Mouse (Mus musculus) midbrain, embryonic 15.5 days (tissue): Measurements from ENCODE around the gene Rnf19b. TPM values are rescaled to one million over a fixed set of nuclear protein-coding genes. Genes with fewer than 3 reads are reported as not detected.
A peak's percentile ranks its signal among the peaks of the same experiment; 100 is the strongest.

Source experiments
- ATAC-seq: fragments of 200-750 bp; cut with Nextera tagmentation; replicated peaks from 2 replicates; pipeline ENCODE4 v1.8.0; 2017; ENCODE audit warnings: moderate TSS enrichment
- H3K27ac ChIP-seq: fragments of 300-500 bp; sonication (generic); 2 replicates; pipeline ENCODE4 v1.5.1; 2015; ENCODE audit warnings: mild to moderate bottlenecking, inconsistent platforms
- H3K27me3 ChIP-seq: fragments of 300-500 bp; sonication (generic); replicated peaks from 2 replicates; pipeline ENCODE4 v1.6.1; 2015; ENCODE audit warnings: inconsistent platforms
- H3K36me3 ChIP-seq: fragments of 300-500 bp; sonication (generic); replicated peaks from 2 replicates; pipeline ENCODE4 v1.6.1; 2015; ENCODE audit warnings: inconsistent platforms
- H3K4me1 ChIP-seq: fragments of 300-500 bp; sonication (generic); 2 replicates; pipeline ENCODE4 v1.6.1; 2015; ENCODE audit warnings: inconsistent platforms
- H3K4me2 ChIP-seq: fragments of 300-500 bp; sonication (generic); 2 replicates; pipeline ENCODE4 v1.6.1; 2015; ENCODE audit warnings: inconsistent platforms, mild to moderate bottlenecking, moderate library complexity
- H3K4me3 ChIP-seq: fragments of 300-500 bp; sonication (generic); 2 replicates; pipeline ENCODE4 v1.5.1; 2015; ENCODE audit warnings: mild to moderate bottlenecking, inconsistent platforms
- H3K9ac ChIP-seq: fragments of 300-500 bp; sonication (generic); 2 replicates; pipeline ENCODE4 v1.6.1; 2015; ENCODE audit warnings: mild to moderate bottlenecking, inconsistent platforms
- H3K9me3 ChIP-seq: fragments of 300-500 bp; sonication (generic); 2 replicates; pipeline ENCODE4 v1.6.1; 2016; ENCODE audit warnings: inconsistent platforms
- WGBS: fragments of 180-500 bp; shearing (Covaris S2); methylation state at CpG from one replicate; pipeline ENCODE4 v1.1.7; 2015; ENCODE audit warnings: mixed read lengths; 5-methylcytosine and 5-hydroxymethylcytosine counted together
- polyA plus RNA-seq: library from polyadenylated mRNA; unstranded; fragments of >200 nt; fragmentation: Nextera tagmentation; extraction: Ambion mirVana; gene quantifications from 2 replicates; pipeline ENCODE4 v1.2.1, GENCODE M21; 2015

Gene Rnf19b
- polyA plus RNA-seq, result 34.6 and 35.4 TPM in 2 replicates

DNA sequence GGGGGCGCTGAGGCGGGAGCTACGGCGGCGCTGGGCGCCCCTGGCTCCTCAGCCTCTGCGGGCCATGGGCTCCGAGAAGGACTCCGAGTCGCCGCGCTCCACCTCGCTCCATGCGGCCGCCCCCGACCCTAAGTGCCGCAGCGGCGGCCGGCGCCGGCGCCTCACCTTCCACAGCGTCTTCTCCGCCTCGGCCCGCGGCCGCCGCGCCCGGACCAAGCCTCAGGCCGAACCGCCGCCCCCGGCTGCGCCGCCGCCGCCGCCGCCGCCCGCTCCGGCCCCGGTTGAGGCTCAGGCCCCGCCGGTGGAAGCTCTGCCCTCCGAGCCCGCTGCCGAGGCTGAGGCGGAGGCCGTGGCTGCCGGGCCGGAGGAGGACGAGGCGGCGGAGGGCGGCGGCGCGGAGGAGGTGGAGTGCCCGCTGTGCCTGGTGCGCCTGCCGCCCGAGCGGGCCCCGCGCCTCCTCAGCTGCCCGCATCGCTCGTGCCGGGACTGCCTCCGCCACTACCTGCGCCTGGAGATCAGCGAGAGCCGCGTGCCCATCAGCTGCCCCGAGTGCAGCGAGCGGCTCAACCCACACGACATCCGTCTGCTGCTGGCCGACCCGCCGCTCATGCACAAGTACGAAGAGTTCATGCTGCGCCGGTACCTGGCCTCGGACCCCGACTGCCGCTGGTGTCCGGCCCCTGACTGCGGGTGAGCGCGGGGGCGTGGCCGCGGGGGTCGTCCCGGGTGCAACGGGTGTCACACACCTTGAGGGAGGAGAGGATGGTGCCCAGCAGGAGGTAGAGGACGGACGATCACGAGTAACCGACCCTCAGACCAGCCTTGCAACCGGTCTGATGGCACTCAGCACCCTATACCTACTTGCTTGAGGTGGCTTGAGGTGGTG lies at the start of gene Rnf19b:
TSS of gene Rnf19b (plus strand) at position 65 of the 886 bp plus-strand sequence.
- H3K27me3 ChIP-seq, result no peaks in the 10 kb centered on the region
- H3K36me3 ChIP-seq, result no peaks in the 10 kb centered on the region
- ATAC-seq, result peak; percentile 67
- peak within 1 kb of the TSS; percentile 85 for H3K4me3 ChIP-seq
- H3K27ac ChIP-seq, result peak within 1 kb of the TSS; percentile 93
- under 1% methylated on average over 95 of the region's 107 CpGs for WGBS
- H3K9me3 ChIP-seq, result no peaks in the 10 kb centered on the region
- H3K4me1 ChIP-seq, result peaks cover 34% of the 10 kb centered on the region
- peak within 1 kb of the TSS; percentile 82 for H3K9ac ChIP-seq
- H3K4me2 ChIP-seq, result peak within 1 kb of the TSS; percentile 83

- ATAC-seq, result no peak
- 92% methylated on average over 3 of the region's 3 CpGs for WGBS
Observed at GRCm38 (mm10) chr4:129008672-129009071, 49.4 kb upstream of the Rnf19b start.

GRCm38 (mm10) chr4:129009521-129009920 lies 48.5 kb upstream of the Rnf19b start:
- no peak overlapping the region for H3K4me3 ChIP-seq
- no peak for ATAC-seq
- no peak overlapping the region for H3K27ac ChIP-seq
- H3K9ac ChIP-seq, result no peak overlapping the region
- no peaks in the 10 kb centered on the region for H3K27me3 ChIP-seq
- 0 out of 2 replicates have a peak, but pooled peaks cover 10% of the 10 kb centered on the region for H3K36me3 ChIP-seq
- no peaks in the 10 kb centered on the region for H3K9me3 ChIP-seq
- 84% methylated on average over 5 of the region's 5 CpGs for WGBS
- H3K4me1 ChIP-seq, result peaks cover 9% of the 10 kb centered on the region; the same call in 1 of the 2 replicates
- H3K4me2 ChIP-seq, result no peak overlapping the region

More at GRCm38 (mm10) chr4:129008672-129009071, 49.4 kb upstream of the Rnf19b start:
- Histone ChIP-seq H3K4me1 (peaks cover 9% of the 10 kb centered on the region; the same call in 1 of the 2 replicates), H3K27me3 (no peaks in the 10 kb centered on the region), H3K27ac (no peak overlapping the region), H3K9me3 (no peaks in the 10 kb centered on the region), H3K36me3 (0 out of 2 replicates have a peak, but pooled peaks cover 11% of the 10 kb centered on the region), H3K4me3 (no peak overlapping the region), H3K9ac (no peak overlapping the region), H3K4me2 (no peak overlapping the region)

- Histone ChIP-seq H3K4me3 (no peak overlapping the region), H3K9ac (no peak overlapping the region), H3K27me3 (no peaks in the 10 kb centered on the region), H3K27ac (peak overlapping the region; percentile 39; the same call in 1 of the 2 replicates), H3K36me3 (0 out of 2 replicates have a peak, but pooled peaks cover 10% of the 10 kb centered on the region), H3K4me1 (peaks cover 9% of the 10 kb centered on the region; the same call in 1 of the 2 replicates), H3K4me2 (no peak overlapping the region), H3K9me3 (no peaks in the 10 kb centered on the region)
- 34% methylated on average over 15 of the region's 15 CpGs for WGBS
- no peak for ATAC-seq
Observed at GRCm38 (mm10) chr4:129011604-129012121, 46.4 kb upstream of the Rnf19b start.

DNA sequence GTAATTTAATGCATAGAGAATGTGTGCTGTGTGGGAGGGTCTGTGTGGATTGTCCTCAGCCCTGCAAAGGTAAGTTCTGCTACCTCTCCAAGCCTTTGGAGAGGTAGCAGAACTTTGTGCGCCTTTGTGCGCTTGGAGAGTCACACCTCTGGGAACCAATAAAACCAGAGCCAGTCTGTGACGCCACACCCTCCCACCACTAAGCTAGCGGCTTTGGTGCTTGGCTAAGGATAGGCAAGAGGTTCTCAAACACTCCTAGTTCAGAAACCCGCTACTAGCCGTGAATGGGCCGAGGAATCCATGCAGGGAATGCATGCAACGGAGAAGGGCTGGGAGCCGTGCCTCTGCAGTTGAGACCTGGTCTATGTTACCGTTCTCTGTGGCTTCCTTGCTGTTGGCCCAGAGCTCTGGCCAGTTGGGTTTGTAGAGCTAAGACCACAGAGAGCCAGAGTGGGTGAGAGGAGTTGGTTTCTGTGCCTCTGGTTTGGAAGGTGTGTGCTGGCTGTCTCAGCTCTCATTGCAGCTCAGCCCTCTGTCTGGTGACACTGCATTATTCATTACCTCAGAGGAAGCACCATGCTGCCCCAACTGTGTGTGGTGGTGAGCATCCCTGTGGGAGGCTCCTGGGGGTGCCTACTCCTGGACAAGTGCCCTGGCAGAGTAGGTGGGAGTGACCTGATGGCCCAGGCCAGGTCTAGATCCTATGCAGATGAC lies 44.8 kb upstream of the Rnf19b start:
- ATAC-seq, result no peak
- WGBS, result 74% methylated on average over 10 of the region's 10 CpGs
- H3K36me3 ChIP-seq, result 0 out of 2 replicates have a peak, but pooled peaks cover 3% of the 10 kb centered on the region

DNA sequence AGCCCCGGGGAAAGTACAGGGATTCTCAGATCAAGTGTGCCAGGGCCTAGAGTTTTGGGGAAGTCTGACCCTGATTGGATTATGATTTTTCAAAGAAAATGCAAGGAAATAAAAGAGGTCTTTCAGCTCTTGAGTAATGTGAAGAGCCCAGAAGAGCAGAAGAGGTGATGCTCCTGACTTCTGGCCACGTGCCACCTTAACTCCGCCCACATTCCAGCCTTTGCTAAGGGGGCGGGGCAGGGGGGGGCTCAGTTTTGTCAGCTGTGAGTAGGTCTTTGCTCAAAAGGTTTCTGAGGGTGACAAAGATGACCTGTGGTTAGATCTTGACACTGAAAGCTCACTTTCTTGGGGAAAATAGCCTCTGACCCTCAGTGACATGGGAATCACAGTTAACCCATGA lies 41.7 kb upstream of the Rnf19b start:
- Histone ChIP-seq H3K4me1 (peaks cover 15% of the 10 kb centered on the region), H3K27ac (no peak overlapping the region), H3K36me3 (no peaks in the 10 kb centered on the region), H3K4me3 (no peak overlapping the region), H3K9ac (no peak overlapping the region), H3K27me3 (no peaks in the 10 kb centered on the region), H3K9me3 (no peaks in the 10 kb centered on the region), H3K4me2 (no peak overlapping the region)
- ATAC-seq, result no peak
- 41% methylated on average over 4 of the region's 4 CpGs for WGBS

More for the DNA sequence above, 44.8 kb upstream of the Rnf19b start:
- Histone ChIP-seq H3K9ac (no peak overlapping the region), H3K4me1 (peaks cover 9% of the 10 kb centered on the region; the same call in 1 of the 2 replicates), H3K4me2 (no peak overlapping the region), H3K9me3 (no peaks in the 10 kb centered on the region), H3K4me3 (no peak overlapping the region), H3K27me3 (no peaks in the 10 kb centered on the region), H3K27ac (no peak overlapping the region)

DNA sequence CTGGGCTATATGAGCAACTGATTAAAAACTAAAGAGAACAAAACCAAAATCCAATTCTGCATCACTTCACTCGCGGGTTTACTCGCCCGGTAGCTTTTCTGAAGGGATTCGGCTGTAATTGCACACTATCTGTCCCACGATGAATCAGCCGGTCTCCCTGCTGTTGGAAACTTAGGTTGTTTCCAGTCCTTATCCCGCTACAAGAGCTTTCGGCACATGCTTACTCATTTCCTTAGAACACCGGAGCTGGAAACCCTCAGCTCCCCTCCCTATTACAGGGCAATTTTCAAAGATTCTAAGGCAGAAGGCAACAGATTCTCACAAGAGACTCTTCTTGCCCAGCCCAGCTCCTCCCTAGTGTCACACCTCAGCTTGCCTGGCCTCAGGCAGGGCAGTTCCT lies 40.9 kb upstream of the Rnf19b start:
- no peaks in the 10 kb centered on the region for H3K27me3 ChIP-seq
- no peak overlapping the region for H3K9ac ChIP-seq
- peaks cover 11% of the 10 kb centered on the region for H3K4me1 ChIP-seq
- WGBS, result 89% methylated on average over 10 of the region's 10 CpGs
- H3K4me3 ChIP-seq, result no peak overlapping the region
- ATAC-seq, result no peak
- no peak overlapping the region for H3K4me2 ChIP-seq
- H3K9me3 ChIP-seq, result no peaks in the 10 kb centered on the region
- no peak overlapping the region for H3K27ac ChIP-seq
- H3K36me3 ChIP-seq, result no peaks in the 10 kb centered on the region

- Histone ChIP-seq H3K4me1 (peaks cover 6% of the 10 kb centered on the region), H3K4me2 (no peak overlapping the region), H3K27me3 (no peaks in the 10 kb centered on the region), H3K36me3 (no peaks in the 10 kb centered on the region), H3K9ac (no peak overlapping the region), H3K27ac (no peak overlapping the region), H3K4me3 (no peak overlapping the region), H3K9me3 (no peaks in the 10 kb centered on the region)
- WGBS, result 82% methylated on average over 9 of the region's 9 CpGs
- no peak for ATAC-seq
Observed at GRCm38 (mm10) chr4:129018788-129019435, 39.2 kb upstream of the Rnf19b start.

GRCm38 (mm10) chr4:129019788-129020187 lies 38.3 kb upstream of the Rnf19b start:
- H3K27ac ChIP-seq, result no peak overlapping the region
- no peaks in the 10 kb centered on the region for H3K27me3 ChIP-seq
- no peak overlapping the region for H3K4me3 ChIP-seq
- no peaks in the 10 kb centered on the region for H3K9me3 ChIP-seq
- no peak overlapping the region for H3K4me2 ChIP-seq
- no peaks in the 10 kb centered on the region for H3K36me3 ChIP-seq
- 80% methylated on average over 9 of the region's 9 CpGs for WGBS
- H3K4me1 ChIP-seq, result peaks cover 6% of the 10 kb centered on the region
- ATAC-seq, result no peak
- no peak overlapping the region for H3K9ac ChIP-seq

DNA sequence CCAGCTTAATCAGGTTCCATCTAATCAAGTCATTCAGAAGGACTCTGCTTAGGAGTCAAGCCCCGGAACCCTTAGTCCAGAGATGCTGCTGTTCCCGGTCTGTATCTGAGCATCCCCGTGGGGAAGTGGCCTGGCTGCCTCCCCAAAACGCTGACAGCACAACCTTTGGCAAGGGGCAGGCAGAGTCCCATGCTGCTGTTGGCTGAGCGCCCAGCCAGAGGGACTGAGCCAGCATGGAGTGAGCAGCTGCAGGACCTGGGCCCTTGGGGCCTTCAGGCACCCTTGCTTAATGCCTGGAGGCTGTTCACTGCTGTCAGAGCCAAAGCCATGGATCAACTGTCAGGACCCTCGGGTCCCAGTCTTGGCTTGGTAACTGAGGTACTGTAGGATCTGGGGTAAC lies 37.6 kb upstream of the Rnf19b start:
- Histone ChIP-seq H3K4me3 (no peak overlapping the region), H3K27me3 (no peaks in the 10 kb centered on the region), H3K4me1 (peaks cover 6% of the 10 kb centered on the region), H3K36me3 (no peaks in the 10 kb centered on the region), H3K4me2 (no peak overlapping the region), H3K9me3 (no peaks in the 10 kb centered on the region), H3K27ac (no peak overlapping the region), H3K9ac (no peak overlapping the region)
- peak; percentile 52 for ATAC-seq
- WGBS, result 43% methylated on average over 6 of the region's 6 CpGs

DNA sequence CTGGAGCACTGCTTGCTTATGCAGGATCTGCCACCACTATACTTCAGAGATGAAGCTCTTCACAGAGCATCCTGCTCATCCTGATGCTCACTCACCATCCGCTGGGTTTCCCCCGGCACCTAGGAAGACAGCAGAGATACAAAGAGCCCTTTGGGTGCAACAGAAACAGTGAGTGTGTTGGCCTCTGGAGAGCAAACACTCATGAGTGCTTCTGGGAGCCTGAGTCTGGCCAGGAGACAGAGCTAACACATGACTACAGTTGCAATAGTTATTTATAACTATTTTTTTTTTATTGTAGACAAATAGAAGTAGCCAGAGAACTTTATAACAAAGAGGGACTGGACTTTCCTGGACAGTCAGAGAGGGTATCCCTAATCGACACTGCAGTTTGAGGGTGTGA lies 36.6 kb upstream of the Rnf19b start:
- WGBS, result 96% methylated on average over 3 of the region's 3 CpGs
- Histone ChIP-seq H3K9me3 (no peaks in the 10 kb centered on the region), H3K4me1 (peaks cover 6% of the 10 kb centered on the region), H3K4me2 (no peak overlapping the region), H3K4me3 (no peak overlapping the region), H3K27me3 (no peaks in the 10 kb centered on the region), H3K9ac (no peak overlapping the region), H3K27ac (no peak overlapping the region), H3K36me3 (no peaks in the 10 kb centered on the region)
- no peak for ATAC-seq

- WGBS, result 83% methylated on average over 4 of the region's 4 CpGs
- no peak overlapping the region for H3K27ac ChIP-seq
- no peak overlapping the region for H3K4me2 ChIP-seq
- H3K9me3 ChIP-seq, result no peaks in the 10 kb centered on the region
- no peaks in the 10 kb centered on the region for H3K27me3 ChIP-seq
- H3K9ac ChIP-seq, result no peak overlapping the region
- no peak overlapping the region for H3K4me3 ChIP-seq
- no peak for ATAC-seq
- H3K36me3 ChIP-seq, result no peaks in the 10 kb centered on the region
- peaks cover 6% of the 10 kb centered on the region for H3K4me1 ChIP-seq
Observed at GRCm38 (mm10) chr4:129021886-129022285, 36.2 kb upstream of the Rnf19b start.
